Mouse (Mus musculus) forebrain, embryonic 16.5 days (tissue): ENCODE results near the gene Utp4. TPM values are rescaled to one million over a fixed set of nuclear protein-coding genes. Genes with fewer than 3 reads are reported as not detected.

ENCODE experiments used
- ATAC-seq: fragments of 200-750 bp; cut with Nextera tagmentation; 2 replicates; pipeline ENCODE4 v1.8.0; 2017; ENCODE audit warnings: mild to moderate bottlenecking, moderate library complexity
- H3K27ac ChIP-seq: fragments of 300-500 bp; sonication (generic); 2 replicates; pipeline ENCODE4 v1.5.1; 2014; ENCODE audit warnings: low read length, control low read depth
- H3K27me3 ChIP-seq: fragments of 300-500 bp; sonication (generic); replicated peaks from 2 replicates; pipeline ENCODE4 v1.6.1; 2014; ENCODE audit warnings: low read length; ENCODE audit not compliant: control insufficient read depth, insufficient read depth
- H3K36me3 ChIP-seq: fragments of 300-500 bp; sonication (generic); 2 replicates; pipeline ENCODE4 v1.6.1; 2014; ENCODE audit not compliant: control insufficient read depth, insufficient read depth
- H3K4me1 ChIP-seq: fragments of 300-500 bp; sonication (generic); replicated peaks from 2 replicates; pipeline ENCODE4 v1.6.1; 2014; ENCODE audit warnings: low read length; ENCODE audit not compliant: control insufficient read depth, insufficient read depth
- H3K4me2 ChIP-seq: fragments of 300-500 bp; sonication (generic); 2 replicates; pipeline ENCODE4 v1.6.1; 2014; ENCODE audit warnings: mild to moderate bottlenecking, low read length, control low read depth
- H3K4me3 ChIP-seq: fragments of 300-500 bp; sonication (generic); replicated peaks from 2 replicates; pipeline ENCODE4 v1.5.1; 2014; ENCODE audit warnings: mild to moderate bottlenecking, low read length, control low read depth
- H3K9ac ChIP-seq: fragments of 300-500 bp; sonication (generic); replicated peaks from 2 replicates; pipeline ENCODE4 v1.6.1; 2014; ENCODE audit warnings: low read depth, low read length, control low read depth
- H3K9me3 ChIP-seq: fragments of 300-500 bp; sonication (generic); 2 replicates; pipeline ENCODE4 v1.6.1; 2016; ENCODE audit warnings: low read length; ENCODE audit not compliant: control insufficient read depth
- WGBS: fragments of 180-500 bp; shearing (Covaris S2); extraction: QIAGEN DNeasy Blood & Tissue Kit; methylation state at CpG from one replicate; pipeline ENCODE4 v1.1.7; 2014; 5-methylcytosine and 5-hydroxymethylcytosine counted together
- polyA plus RNA-seq: library from polyadenylated mRNA; unstranded; fragments of >200 nt; fragmentation: Nextera tagmentation; extraction: Ambion mirVana; gene quantifications from 2 replicates; pipeline ENCODE4 v1.2.1, GENCODE M21; 2015

Utp4 gene
- polyA plus RNA-seq, 1 experiment from 2014 or later: 48.6 TPM

- WGBS: 72% methylated on average over 4 of the region's 4 CpGs
- no peak for ATAC-seq
Observed at GRCm38 (mm10) chr8:106964573-106964972, 71.1 kb downstream of the Utp4 start.

DNA sequence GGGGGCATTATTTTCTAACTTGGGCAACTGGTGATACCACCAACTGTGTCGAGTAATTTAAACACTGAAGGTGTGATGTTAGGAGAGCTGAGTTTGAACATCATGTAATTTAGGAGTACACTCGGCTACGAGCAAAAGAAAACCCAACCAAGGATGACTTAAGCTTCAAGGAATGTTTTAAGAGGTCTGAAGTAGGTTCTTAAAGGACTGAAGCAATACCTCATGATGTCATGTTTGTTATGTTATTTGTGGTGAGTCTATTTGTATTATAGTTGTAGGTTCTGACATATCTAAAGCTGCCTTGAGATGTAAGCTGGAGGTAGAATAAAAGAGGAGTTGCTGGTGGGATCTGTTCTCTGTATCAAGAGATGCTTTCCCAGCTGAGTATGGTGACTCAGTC lies 76.5 kb downstream of the Utp4 start:
- H3K4me1 ChIP-seq: no peaks in the 10 kb centered on the region
- H3K27ac ChIP-seq: no peak overlapping the region
- WGBS: 75% methylated on average over 3 of the region's 3 CpGs
- peaks cover 24% of the 10 kb centered on the region for H3K27me3 ChIP-seq
- no peak for ATAC-seq
- H3K9ac ChIP-seq: no peak overlapping the region
- no peaks in the 10 kb centered on the region for H3K9me3 ChIP-seq
- H3K36me3 ChIP-seq: no peaks in the 10 kb centered on the region
- no peak overlapping the region for H3K4me2 ChIP-seq
- no peak overlapping the region for H3K4me3 ChIP-seq

More at GRCm38 (mm10) chr8:106964573-106964972, 71.1 kb downstream of the Utp4 start:
- no peak overlapping the region for H3K4me2 ChIP-seq
- peaks cover 3% of the 10 kb centered on the region; the same call in 1 of the 2 replicates for H3K27me3 ChIP-seq
- no peak overlapping the region for H3K4me3 ChIP-seq
- H3K27ac ChIP-seq: no peak overlapping the region
- no peaks in the 10 kb centered on the region for H3K36me3 ChIP-seq
- H3K9ac ChIP-seq: no peak overlapping the region
- no peaks in the 10 kb centered on the region for H3K4me1 ChIP-seq
- no peaks in the 10 kb centered on the region for H3K9me3 ChIP-seq

DNA sequence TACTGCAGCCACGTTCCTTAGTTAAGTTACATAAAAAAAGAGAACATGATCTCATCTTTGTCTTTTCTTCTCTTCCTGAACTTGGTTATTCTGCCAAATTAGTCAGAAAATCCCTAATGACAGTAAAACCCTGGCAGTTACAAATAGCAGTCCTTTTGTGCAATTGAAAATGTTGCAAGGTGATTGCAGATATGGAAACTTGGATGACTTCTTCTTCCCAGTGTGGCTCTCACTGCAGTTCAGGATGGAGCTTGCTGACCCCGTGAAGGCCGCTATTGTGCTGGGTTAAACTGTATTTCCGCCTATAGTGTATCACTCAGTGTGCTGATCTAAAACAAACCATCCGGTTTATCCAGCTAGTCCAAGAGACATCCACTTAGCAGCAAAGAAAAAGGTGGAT lies 78.5 kb downstream of the Utp4 start:
- H3K4me1 ChIP-seq: no peaks in the 10 kb centered on the region
- no peak overlapping the region for H3K4me2 ChIP-seq
- ATAC-seq: no peak
- 70% methylated on average over 5 of the region's 5 CpGs for WGBS
- H3K9ac ChIP-seq: no peak overlapping the region
- no peak overlapping the region for H3K4me3 ChIP-seq
- H3K36me3 ChIP-seq: no peaks in the 10 kb centered on the region
- H3K27ac ChIP-seq: no peak overlapping the region
- no peaks in the 10 kb centered on the region for H3K9me3 ChIP-seq
- H3K27me3 ChIP-seq: peaks cover 39% of the 10 kb centered on the region

Other genes with a start within 250 kb of the Utp4 start
- gene Tango6, start 210.6 kb upstream of the Utp4 start, polyA plus RNA-seq: 4.3 and 5.6 TPM in 2 replicates
- gene Has3, start 23.4 kb upstream of the Utp4 start, polyA plus RNA-seq: 0.96 and 1.7 TPM in 2 replicates
- gene Sntb2, start 42.1 kb downstream of the Utp4 start, polyA plus RNA-seq: 2.8 and 4.8 TPM in 2 replicates
- 153 and 158 TPM in 2 replicates for gene Vps4a, start 137.6 kb downstream of the Utp4 start, polyA plus RNA-seq
- 37.1 and 38.4 TPM in 2 replicates for gene Pdf, start 155.0 kb downstream of the Utp4 start, polyA plus RNA-seq
- gene Cog8, start 163.1 kb downstream of the Utp4 start, polyA plus RNA-seq: 39.1 and 39.3 TPM in 2 replicates
- 76.7 and 80.5 TPM in 2 replicates for gene Nip7, start 163.2 kb downstream of the Utp4 start, polyA plus RNA-seq
- not detected in 2 replicates for gene Tmed6, start 172.0 kb downstream of the Utp4 start, polyA plus RNA-seq
- 21.9 and 22.1 TPM in 2 replicates for gene Terf2, start 202.9 kb downstream of the Utp4 start, polyA plus RNA-seq